Mouse (Mus musculus) ZHBTc4 (cell line): ENCODE measurements around the gene Szt2.

Experiments used
- DNase-seq: peaks from one replicate; pipeline ENCODE4 v3.0.0-alpha.2; 2011; ENCODE audit warnings: low read depth, low spot score

The Szt2 gene

GRCm38 (mm10) chr4:118413553-118413952 lies 4.5 kb upstream of the Szt2 start:
- no peak for DNase-seq

- no peak for DNase-seq
These were observed 1.8 kb upstream of the Szt2 start for GRCm38 (mm10) chr4:118410871-118411270.

GRCm38 (mm10) chr4:118402701-118403100 lies 6.4 kb downstream of the Szt2 start:
- DNase-seq: no peak

GRCm38 (mm10) chr4:118401918-118402317 lies 7.2 kb downstream of the Szt2 start:
- DNase-seq: no peak

- DNase-seq: no peak
These were observed 7.7 kb downstream of the Szt2 start for GRCm38 (mm10) chr4:118401421-118401820.

- no peak for DNase-seq
These were observed 10.7 kb downstream of the Szt2 start for GRCm38 (mm10) chr4:118398400-118398799.

- peak; percentile 16 for DNase-seq
These were observed 12.6 kb downstream of the Szt2 start for GRCm38 (mm10) chr4:118396433-118396832.

GRCm38 (mm10) chr4:118395289-118395688 lies 13.8 kb downstream of the Szt2 start:
- DNase-seq: no peak

- no peak for DNase-seq
These were observed 14.6 kb downstream of the Szt2 start for GRCm38 (mm10) chr4:118394505-118394904.

GRCm38 (mm10) chr4:118390146-118390545 lies 18.9 kb downstream of the Szt2 start:
- no peak for DNase-seq

- no peak for DNase-seq
These were observed 21.8 kb downstream of the Szt2 start for GRCm38 (mm10) chr4:118387316-118387715.

- DNase-seq: no peak
These were observed 25.8 kb downstream of the Szt2 start for GRCm38 (mm10) chr4:118383271-118383670.

- DNase-seq: no peak
These were observed 33.1 kb downstream of the Szt2 start for GRCm38 (mm10) chr4:118375999-118376398.

- DNase-seq: no peak
These were observed 37.3 kb downstream of the Szt2 start for GRCm38 (mm10) chr4:118371822-118372221.

GRCm38 (mm10) chr4:118368616-118369015 lies 40.5 kb downstream of the Szt2 start:
- no peak for DNase-seq

- no peak for DNase-seq
These were observed 41.5 kb downstream of the Szt2 start for GRCm38 (mm10) chr4:118367551-118367950.

GRCm38 (mm10) chr4:118365991-118366390 lies 43.1 kb downstream of the Szt2 start:
- no peak for DNase-seq

GRCm38 (mm10) chr4:118364641-118365040 lies 44.4 kb downstream of the Szt2 start:
- DNase-seq: no peak

GRCm38 (mm10) chr4:118363985-118364384 lies 45.1 kb downstream of the Szt2 start:
- DNase-seq: no peak

- no peak for DNase-seq
These were observed 46.2 kb downstream of the Szt2 start for GRCm38 (mm10) chr4:118362879-118363278.

- DNase-seq: no peak
These were observed 47.6 kb downstream of the Szt2 start for GRCm38 (mm10) chr4:118361451-118361850.

- peak; percentile 71 for DNase-seq
These were observed 49.0 kb downstream of the Szt2 start for GRCm38 (mm10) chr4:118359896-118360720.

- DNase-seq: no peak
These were observed 49.7 kb downstream of the Szt2 start for GRCm38 (mm10) chr4:118359211-118359895.
